Mouse (Mus musculus) layer of hippocampus, postnatal 14 days (tissue): ENCODE data around the gene Mixl1. TPM values are rescaled to one million over a fixed set of nuclear protein-coding genes. Genes with fewer than 3 reads are reported as not detected.

Source experiments
- DNase-seq, 2 experiments: peaks; one replicate each; pipeline ENCODE4 v3.0.0; 2021 to 2022; ENCODE audit warnings: low spot score in 2 of 2, mixed read lengths in 1 of 2
- long read RNA-seq, 2 experiments: library from polyadenylated mRNA; stranded (forward); transcript quantifications; one replicate each; pipeline ENCODE4 v2.0.0; 2021
- total RNA-seq, 2 experiments: library from RNA; stranded (reverse); gene quantifications; 2 replicates each; pipeline ENCODE4 v1.2.3; 2021

Gene Mixl1
- total RNA-seq = under 1 TPM in 1 of 2 experiments, not detected in 1; 0.17 TPM
- long read RNA-seq, experiment 1 = 0 reads
- long read RNA-seq, experiment 2 = 0 reads

DNA sequence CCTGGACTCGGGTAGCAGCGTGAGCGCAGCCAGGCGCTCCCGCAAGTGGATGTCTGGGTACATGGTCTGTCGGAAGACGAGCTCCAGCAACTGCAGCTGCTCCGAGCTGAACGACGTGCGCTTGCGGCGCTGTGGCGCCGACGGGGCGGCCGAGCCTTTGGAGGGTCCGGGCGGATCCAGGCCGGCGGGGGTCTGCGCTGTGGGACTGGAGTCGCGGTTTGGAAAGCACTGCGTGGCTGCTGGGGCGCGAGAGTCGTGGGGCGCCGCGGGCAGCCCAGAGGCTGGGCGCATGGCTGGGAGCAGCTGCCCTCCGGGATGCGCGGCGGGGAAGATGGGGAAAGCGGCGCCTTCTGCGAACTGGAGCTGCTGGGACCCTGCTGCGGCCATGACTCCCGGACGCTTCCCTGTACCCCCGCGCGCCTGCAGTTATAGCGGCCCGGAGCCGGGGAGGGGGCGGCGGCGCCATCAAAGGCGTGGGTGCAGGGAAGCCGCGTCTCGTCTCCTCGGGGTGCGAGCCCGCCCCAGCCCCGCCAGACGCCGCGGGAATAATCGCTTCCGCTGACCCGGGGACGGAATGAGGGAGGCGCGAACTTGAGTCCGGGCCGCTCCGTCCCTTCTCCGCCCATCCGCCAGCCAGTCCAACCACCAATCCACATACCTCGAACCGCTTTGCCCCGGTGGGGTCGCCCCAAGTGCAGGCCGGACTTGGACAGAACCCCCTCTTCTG is at the start of gene Mixl1:
Gene Mixl1, minus strand, starts transcription at position 409 of the 727 bp plus-strand sequence.
- no peak for DNase-seq

DNA sequence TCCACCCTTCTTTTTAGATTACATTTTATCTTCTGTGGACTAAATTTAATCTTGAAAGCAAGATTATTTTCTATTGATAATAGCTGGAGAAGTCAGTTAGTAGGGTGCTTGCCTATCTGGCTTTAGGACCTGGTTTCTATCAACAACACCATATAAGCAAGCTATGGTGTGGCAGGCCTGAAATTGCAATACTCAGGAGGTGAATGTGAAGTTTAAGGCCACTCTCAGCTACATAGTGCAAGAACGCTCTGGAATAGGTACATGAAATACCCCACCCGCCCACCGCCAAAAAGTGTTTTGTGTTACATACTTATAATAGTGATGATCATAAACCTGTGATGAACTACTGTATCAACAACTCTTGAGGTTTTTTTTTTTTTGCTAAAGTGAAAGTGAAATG is 32.4 kb upstream of the Mixl1 start:
- no peak for DNase-seq

DNA sequence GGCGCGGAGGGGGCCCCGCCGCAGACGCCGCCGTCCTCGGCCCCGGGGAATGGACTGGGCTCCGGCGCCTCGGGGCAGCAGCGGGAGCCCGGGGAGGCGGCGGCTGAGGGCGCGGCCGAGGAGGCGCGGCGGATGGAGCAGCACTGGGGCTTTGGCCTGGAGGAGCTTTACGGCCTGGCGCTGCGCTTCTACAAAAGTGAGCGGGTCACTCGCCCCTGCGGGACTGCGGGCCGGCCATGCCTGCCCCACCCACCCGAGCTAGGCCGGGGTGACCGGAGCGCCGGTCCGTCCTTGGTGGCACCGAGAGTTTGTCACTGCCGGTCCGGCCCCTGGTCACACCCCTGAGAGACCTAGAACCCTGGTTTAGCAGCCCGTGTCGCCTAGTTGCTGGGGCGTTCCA is 29.3 kb upstream of the Mixl1 start:
- no peak for DNase-seq

DNA sequence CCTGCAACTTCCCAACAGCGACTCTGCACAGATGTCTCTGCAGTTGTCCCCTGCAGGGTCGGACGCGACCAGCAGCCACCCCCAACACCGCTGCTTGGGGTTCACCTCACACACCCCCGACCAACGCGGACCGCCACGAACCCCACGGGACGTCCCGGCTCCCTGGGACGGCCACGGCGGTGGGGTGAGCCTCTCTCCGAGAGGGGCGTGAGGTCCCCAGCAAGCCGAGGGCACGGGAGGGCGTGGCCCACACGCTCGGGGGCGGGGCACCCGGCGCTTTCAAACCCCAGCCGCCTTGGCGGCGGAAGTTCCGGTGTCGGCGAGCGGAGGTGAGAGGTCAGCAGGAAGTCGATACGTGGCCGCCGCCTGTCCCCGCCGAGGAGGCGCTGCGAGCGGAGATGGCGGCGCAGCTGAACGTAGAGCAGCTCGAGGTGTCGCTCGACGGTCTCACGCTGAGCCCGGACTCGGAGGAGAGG is 28.9 kb upstream of the Mixl1 start, which contains the start of gene Acbd3:
Gene Acbd3, plus strand, starts transcription at position 340 of the 476 bp plus-strand sequence.
- DNase-seq = peak; percentile 84 to 89

DNA sequence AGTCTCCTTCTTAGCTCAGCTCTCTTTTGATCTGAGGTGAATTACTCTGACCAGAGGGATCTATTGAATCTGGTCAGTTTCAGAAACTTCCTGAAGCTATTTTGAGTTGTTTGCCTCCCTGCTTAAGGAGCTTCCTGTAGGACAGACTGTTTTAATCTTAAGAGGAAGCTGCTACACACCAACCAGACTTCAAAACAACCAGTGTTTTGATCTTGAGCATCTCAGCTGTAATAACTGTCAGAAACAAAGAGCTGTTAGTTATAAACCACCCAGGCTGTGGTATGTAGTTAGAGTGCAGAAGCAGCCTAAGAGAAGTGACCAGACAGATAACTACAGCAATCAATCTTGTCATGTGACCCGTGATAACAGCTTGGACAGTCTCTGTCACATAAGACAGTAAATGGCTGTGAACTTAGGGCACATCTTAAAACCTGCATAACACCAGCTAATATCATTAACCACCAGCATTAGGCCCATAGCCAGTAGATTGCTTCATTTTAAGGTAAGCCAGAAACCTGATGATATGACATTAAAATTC is 26.9 kb upstream of the Mixl1 start:
- no peak for DNase-seq

DNA sequence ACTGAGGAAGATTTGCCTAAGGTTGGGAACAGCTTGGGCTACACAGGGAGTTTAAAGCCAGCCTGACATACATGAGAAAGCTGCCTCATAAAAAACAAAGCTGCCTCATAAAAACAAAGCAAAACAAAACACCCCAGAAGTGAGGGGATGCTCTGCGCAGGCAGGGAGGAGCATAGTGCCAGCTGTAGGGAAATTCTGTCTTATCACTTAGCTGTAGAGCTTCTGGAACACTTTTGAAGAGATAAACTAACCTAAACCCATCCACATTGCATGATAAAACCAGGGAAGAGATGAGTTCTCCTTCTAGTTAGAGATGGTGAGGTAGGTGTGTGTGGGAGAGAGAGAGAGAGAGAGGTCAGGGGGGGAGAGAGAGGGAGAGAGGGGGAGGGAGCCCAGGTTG is 25.8 kb upstream of the Mixl1 start:
- no peak for DNase-seq

DNA sequence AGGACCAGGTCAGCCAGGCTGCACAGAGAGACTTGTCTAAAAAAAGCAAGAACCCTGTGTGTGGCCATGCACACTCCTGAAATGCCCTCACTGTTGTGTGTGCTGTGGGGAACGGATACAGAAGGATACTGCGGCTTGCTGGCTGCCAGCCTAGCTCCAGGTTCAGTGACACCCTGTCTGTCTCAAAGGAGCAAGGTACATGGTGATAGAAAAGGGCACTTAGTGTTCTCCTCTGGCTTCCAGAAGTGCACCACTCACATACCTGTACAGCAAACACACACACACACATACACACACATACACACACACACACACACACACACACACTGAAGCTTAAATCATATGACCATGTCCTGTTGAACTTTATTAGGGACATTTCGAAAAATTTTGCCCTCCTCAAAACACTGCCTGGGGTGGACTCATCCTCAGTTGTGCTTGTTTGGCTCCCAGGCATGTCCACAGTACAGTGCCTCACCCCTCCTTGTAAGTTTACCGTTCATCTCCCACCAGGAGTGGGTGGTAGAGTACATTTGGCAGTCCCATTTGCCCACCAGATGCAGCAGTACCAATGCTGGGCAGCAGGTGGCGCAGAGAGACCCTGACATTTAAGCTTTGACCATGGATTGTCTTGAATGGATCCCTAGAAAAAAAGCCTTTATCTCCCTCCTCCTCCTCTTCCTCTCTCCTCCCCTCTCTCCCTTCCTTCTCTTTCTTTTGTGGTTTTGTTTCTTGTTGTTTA is 23.3 kb upstream of the Mixl1 start:
- DNase-seq = peak; percentile 74 to 79

DNA sequence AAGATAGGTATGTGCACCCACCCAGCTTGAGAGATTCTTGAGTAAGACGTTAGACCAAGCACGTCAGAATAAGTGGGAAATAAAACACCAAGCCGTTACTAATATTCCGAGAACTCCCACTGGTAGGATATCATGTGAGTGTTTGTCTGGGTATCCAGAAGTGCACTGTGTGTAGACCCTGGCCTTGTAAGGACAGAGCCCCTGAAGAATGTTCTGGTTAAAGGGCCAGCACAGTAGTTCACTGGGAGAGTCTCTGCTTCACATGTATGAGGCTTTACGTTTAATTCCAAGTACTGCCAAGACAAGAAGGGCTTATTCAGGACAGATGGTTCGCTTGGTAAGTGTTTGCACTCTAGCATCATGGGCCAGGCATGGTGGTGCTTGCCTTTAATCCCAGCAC is 22.6 kb upstream of the Mixl1 start:
- no peak for DNase-seq

DNA sequence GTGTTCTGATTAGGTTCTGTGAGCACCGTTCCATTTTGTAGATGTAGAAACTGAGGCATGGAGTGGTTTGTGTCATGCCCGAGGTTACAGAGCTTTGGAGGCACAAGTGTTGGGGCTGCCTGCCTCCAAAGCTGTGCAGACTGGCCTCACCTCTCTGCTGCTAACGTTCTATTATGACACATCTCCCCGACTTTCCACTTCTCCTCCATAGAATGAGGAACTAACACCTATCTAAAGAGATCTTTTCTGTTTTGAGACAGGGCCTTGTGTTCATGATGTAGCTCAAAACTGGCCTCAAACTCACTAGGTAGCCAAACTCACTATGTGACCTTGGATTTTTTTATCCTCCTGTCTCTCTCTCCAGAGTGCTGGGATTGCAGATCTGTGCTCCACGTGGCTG is 21.9 kb upstream of the Mixl1 start:
- DNase-seq = no peak

DNA sequence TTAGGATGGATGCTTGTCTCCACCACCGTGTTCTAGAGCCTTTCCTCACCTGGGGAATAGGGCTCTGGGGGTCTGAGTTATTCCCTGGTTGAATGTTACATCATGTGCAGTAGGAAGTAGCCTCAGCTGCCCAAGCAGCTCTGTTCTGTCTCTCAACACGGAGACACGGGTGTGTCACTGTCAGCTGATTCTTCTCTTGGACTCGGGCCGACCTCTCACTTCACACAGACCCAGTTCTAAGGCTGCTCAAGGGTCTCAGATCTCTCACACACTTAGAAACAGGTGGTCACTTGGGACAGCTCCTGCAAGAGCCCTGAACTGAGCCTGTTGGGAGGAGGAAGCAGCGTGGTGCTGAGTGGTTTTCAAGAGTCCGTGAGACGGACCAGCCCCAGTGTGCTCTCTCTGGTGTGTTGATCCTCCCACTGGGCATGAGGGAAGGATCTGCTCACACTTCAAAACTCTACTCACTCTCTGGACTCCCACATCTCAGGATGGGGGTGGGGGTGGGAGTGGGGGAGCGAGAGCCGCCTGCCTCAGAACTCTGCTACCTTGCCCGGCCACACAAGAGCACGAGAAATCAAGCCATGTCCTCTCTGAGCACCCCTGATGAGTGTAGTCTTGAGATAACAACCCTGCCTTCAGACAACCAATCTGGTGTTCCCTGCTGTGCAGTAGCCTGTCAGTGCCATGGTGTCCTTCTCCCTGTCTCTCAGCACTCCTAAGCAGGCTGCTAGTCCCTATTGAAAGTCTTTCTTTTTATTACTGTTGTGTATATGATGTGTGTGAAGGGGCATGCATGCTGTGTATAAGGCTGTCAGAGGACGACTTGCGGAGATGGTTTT is 12.3 kb upstream of the Mixl1 start:
- DNase-seq = no peak

DNA sequence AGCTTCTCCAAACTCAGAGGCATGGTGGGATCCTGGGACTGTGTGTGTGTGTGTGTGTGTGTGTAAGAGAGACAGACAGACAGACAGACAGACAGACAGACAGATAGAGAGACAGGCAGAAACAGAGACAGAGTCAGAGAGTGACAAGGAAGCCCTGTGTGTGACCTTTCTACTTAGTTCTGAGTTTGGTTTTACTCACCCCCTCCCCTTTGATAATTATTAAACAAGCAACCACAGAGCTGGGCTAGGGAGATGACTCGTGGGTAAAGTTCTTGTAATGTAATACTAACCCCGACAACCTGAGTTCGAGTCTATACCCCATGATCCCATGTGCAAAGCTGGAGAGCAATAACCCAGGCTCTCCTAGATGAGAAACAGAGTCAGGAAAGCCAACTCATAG is 11.0 kb upstream of the Mixl1 start:
- no peak for DNase-seq

DNA sequence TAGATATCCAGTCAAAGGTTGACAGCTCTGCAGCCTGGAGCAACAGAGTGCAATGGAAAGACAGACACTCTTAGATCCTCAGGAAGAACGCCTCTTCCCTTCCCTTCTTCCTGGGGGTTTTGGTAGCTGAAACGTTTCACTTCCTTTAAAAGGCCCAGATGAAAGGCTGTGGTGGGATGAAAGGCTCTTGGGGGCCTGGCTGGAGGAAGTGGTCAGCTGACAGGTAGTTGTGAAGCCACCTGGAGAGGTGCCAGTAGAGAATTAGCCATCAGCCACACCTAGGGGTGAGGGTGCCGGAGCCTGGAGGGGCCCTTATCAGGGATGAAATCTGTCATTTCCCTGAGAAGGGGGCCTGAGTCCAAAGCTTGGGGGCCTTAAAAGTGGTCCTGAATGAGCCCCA is 10.5 kb upstream of the Mixl1 start:
- no peak for DNase-seq

DNA sequence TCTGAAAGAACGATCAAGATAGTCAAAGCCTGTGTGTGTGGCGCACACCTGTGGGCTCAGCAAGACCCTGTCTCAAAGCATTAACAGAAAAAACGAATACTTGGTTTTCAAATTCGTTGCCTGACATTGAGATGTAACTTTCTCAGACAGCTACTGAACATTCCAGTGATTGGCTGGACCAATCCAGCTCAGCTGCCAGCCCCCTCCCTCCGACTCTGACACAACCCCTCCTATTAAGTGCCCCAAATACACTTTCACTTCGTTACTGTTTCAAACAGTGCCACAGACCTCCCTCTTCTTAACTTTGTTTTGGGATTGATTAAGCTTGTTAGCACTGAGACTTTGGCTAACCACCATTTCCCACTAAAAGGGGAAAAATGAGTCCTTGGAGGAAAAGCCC is 6.6 kb upstream of the Mixl1 start:
- DNase-seq = no peak

DNA sequence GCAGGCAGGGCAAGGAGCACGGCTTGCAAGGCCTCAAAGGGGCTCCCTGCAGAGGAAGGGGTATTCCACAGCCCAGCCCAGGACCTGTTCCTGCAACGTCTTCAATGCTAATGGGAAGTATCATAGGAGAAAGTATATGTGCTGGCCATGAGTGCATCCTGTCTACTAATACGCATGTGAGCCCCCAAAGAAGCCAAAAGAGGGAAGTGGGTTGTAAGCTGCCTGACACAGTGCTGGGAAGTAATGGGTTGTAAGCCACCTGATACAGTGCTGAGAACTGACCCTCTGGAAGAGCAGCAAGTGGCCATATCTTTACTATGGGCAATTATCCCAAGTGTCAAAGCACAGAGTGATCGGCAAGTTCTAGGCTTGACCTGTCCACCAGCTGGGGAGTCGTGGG is 1.2 kb upstream of the Mixl1 start:
- no peak for DNase-seq

DNA sequence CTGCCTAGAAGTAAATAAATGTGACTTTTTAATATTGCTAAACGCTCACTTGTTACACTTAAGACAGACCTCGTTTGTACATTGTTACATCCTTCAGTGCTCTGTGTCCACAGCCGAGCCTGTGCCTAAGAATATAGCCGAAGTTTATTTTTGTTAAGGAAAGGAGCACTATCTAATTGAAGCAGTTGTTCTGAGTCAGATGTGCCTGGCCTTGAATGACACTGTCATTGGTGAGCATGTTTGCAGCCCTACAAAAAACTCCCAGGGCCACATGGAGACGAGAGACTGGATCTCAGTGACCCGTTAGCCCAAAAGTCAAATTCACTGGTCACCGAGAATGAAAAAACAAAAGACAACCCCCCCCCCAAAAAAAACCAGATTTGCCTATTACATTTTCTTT is 5.5 kb downstream of the Mixl1 start:
- no peak for DNase-seq

Other genes with a start within 250 kb of the Mixl1 start
- gene Stum, start 213.5 kb downstream of the Mixl1 start, total RNA-seq = 100 to 1,000 TPM; 263 to 281 TPM
- 100 to 1,000 TPM; 162 to 172 TPM for gene Parp1, start 128.1 kb downstream of the Mixl1 start, total RNA-seq
- 1 to 10 TPM; 3.0 to 4.0 TPM for gene Lin9, start 55.9 kb downstream of the Mixl1 start, total RNA-seq
- gene Acbd3, start 29.0 kb upstream of the Mixl1 start, total RNA-seq = 10 to 100 TPM; 29.9 to 31.7 TPM
- 100 to 1,000 TPM; 418 to 459 TPM for gene H3f3a, start 116.9 kb upstream of the Mixl1 start, total RNA-seq
- gene Sde2, start 154.1 kb upstream of the Mixl1 start, total RNA-seq = 10 to 100 TPM; 21.2 to 22.8 TPM
- gene Lefty2, start 196.1 kb upstream of the Mixl1 start, total RNA-seq = 1 to 10 TPM; 5.1 to 5.2 TPM
- gene Pycr2, start 207.3 kb upstream of the Mixl1 start, total RNA-seq = 10 to 100 TPM; 41.5 to 43.4 TPM
- gene Lefty1, start 238.0 kb upstream of the Mixl1 start, total RNA-seq = 1 to 10 TPM; 7.2 to 9.3 TPM
- gene Tmem63a, start 245.3 kb upstream of the Mixl1 start, total RNA-seq = 10 to 100 TPM in 1 of 2 experiments, 1 to 10 TPM in 1; 8.6 to 11.5 TPM